In genomic region chr7:125766976-125767831, GRCm38 (mm10) we compare ENCODE assay signal across 8 mouse cellular contexts. TPM values are rescaled to one million over a fixed set of nuclear protein-coding genes. Genes with fewer than 3 reads are reported as not detected.
DNase-seq lines count a peak whose midpoint lies in the region; ATAC-seq lines count a peak whose summit lies in the region.

No protein-coding gene starts in this region.

- H3K9me3 ChIP-seq in heart, embryonic 16.5 days (replicated peaks; ENCODE audit: control insufficient read depth, low read length), result no peaks in the 10 kb centered on the region

- no peaks in the 10 kb centered on the region for H3K36me3 ChIP-seq in heart, embryonic 16.5 days (ENCODE audit: control insufficient read depth, insufficient read depth)

- 47% methylated on average over 9 of the region's 9 CpGs for WGBS in heart, embryonic 16.5 days

- peak; percentile 47; the same call in 1 of the 2 replicates for ATAC-seq in heart, embryonic 16.5 days (replicated peaks; ENCODE audit: extremely low read depth, insufficient read depth, low FRiP score)

- peak overlapping the region; percentile 84 for H3K27ac ChIP-seq in heart, embryonic 16.5 days (ENCODE audit: low read length)

- H3K4me2 ChIP-seq in heart, embryonic 16.5 days (ENCODE audit: low read depth, low read length), result peak overlapping the region; percentile 25; the same call in 1 of the 2 replicates

- H3K27me3 ChIP-seq in heart, embryonic 16.5 days (ENCODE audit: control insufficient read depth, insufficient read depth, low read length), result no peaks in the 10 kb centered on the region

- no peak overlapping the region for H3K4me3 ChIP-seq in heart, embryonic 16.5 days (ENCODE audit: low read length)

- DNase-seq in adrenal gland, adult (ENCODE audit: inconsistent age in 2 of 2, low spot score in 1 of 2), result peak; percentile 73 to 87
- DNase-seq in adrenal gland, adult 8-10 months, result no peak
- DNase-seq in brain, adult 2 months (ENCODE audit: low read depth, low spot score), result peak; percentile 93
- DNase-seq in fibroblast of lung, adult 2 months (ENCODE audit: low read depth), result peak; percentile 37
- peak; percentile 70 to 82 for DNase-seq in layer of hippocampus, adult 8-10 months (ENCODE audit: low spot score in 2 of 2)
- peak; percentile 65 for DNase-seq in lung, postnatal 10 days
- peak; percentile 75 for DNase-seq in right cerebral cortex, postnatal 25 days

- 0 out of 2 replicates have a peak overlapping the region, but pooled peaks have one; percentile 27 for H3K9ac ChIP-seq in heart, embryonic 16.5 days (ENCODE audit: low read length)

- H3K4me1 ChIP-seq in heart, embryonic 16.5 days (ENCODE audit: control insufficient read depth, insufficient read depth, low read length), result peaks cover 50% of the 10 kb centered on the region

RNA-seq across cellular contexts. Expression of gene D430042O09Rik, which starts 59.5 kb away (rescaled TPM):
- total RNA-seq in adrenal gland, adult 8-10 months (2022), result 10 to 100 TPM; 29.6 to 39.5 (median 34.4) TPM
- polyA plus RNA-seq in heart, embryonic 16.5 days (2015; fragmentation: Nextera tagmentation; extraction: Ambion mirVana), result 7.9 and 8.0 TPM in 2 replicates
- 10 to 100 TPM; 24.0 to 41.3 (median 37.3) TPM for total RNA-seq in layer of hippocampus, adult 8-10 months (2022)

RNA-seq across cellular contexts. Expression of gene Gtf3c1, which starts 59.6 kb away (rescaled TPM):
- 10 to 100 TPM; 72.8 to 86.8 (median 78.4) TPM for total RNA-seq in adrenal gland, adult 8-10 months (2022)
- 25.8 and 32.4 TPM in 2 replicates for polyA plus RNA-seq in heart, embryonic 16.5 days (2015; fragmentation: Nextera tagmentation; extraction: Ambion mirVana)
- 100 to 1,000 TPM in 3 of 4 experiments, 10 to 100 TPM in 1; 98.4 to 122 (median 108) TPM for total RNA-seq in layer of hippocampus, adult 8-10 months (2022)
